In the genomic region with DNA sequence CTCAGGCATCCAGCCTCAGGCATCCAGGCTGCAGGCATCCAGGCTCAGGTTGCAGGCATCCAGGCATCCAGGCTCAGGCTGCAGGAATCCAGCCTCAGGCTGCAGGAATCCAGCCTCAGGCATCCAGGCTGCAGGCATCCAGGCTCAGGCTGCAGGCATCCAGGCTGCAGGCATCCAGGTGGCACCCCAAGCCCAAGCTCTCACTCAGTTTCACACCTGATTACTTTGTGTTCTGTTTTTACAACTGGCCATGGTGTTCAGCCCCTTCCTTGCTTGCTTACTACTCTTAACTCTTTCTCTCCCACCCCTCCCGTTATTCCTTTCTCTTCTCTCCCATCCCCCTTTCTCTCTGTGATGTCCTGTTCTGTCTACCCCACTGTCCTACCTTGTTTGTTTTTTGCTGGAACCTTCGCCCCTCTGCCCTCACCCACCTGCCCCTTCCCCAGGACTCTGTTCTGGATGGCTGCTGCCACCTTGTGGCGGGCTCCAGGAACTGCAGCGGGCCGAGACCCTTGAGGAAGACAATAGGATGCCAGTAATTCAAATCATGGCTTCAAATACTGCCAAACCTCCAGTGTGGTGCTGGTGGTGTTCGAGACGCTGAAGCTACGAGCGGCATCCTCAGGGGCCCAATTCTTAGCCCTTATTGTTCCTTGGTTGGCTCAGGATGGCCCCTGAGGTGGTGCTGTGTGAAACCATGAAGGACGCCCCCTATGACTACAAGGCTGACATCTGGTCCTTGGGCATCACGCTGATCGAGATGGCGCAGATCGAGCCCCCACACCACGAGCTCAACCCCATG, we compare ENCODE assay signal across 8 mouse cellular contexts. TPM values are rescaled to one million over a fixed set of nuclear protein-coding genes. Genes with fewer than 3 reads are reported as not detected.
DNase-seq lines count a peak whose midpoint lies in the region; ATAC-seq and TF ChIP-seq lines count a peak whose summit lies in the region.

No protein-coding gene starts in this region.

- H3K4me1 ChIP-seq in forebrain, postnatal 0 days (ENCODE audit: insufficient read depth) = peaks cover 5% of the 10 kb centered on the region; the same call in 1 of the 2 replicates
- peaks cover 5% of the 10 kb centered on the region for H3K4me1 ChIP-seq in hindbrain, embryonic 15.5 days (replicated peaks)
- no peaks in the 10 kb centered on the region for H3K4me1 ChIP-seq in midbrain, embryonic 11.5 days (ENCODE audit: control insufficient read depth, insufficient read depth, low read length)

- intact Hi-C loops in left cerebral cortex, postnatal 25 days (cut with DNase I) = loop anchor here (1.0 to 5.0 kb wide), 3 partner anchors 55 to 246 kb away; partner anchors contain the start of genes Efcab9 and Stk10

- H3K4me2 ChIP-seq in forebrain, postnatal 0 days (ENCODE audit: low read depth) = no peak overlapping the region
- no peak overlapping the region for H3K4me2 ChIP-seq in hindbrain, embryonic 15.5 days
- no peak overlapping the region for H3K4me2 ChIP-seq in midbrain, embryonic 11.5 days

- no peaks in the 10 kb centered on the region for H3K9me3 ChIP-seq in forebrain, postnatal 0 days (ENCODE audit: low read length)
- H3K9me3 ChIP-seq in hindbrain, embryonic 15.5 days = no peaks in the 10 kb centered on the region
- no peaks in the 10 kb centered on the region for H3K9me3 ChIP-seq in midbrain, embryonic 11.5 days (ENCODE audit: control insufficient read depth, low read length)

- 31% methylated on average over 15 of the region's 15 CpGs for WGBS in forebrain, postnatal 0 days
- 25% methylated on average over 15 of the region's 15 CpGs for WGBS in hindbrain, embryonic 15.5 days
- WGBS in midbrain, embryonic 11.5 days = 33% methylated on average over 15 of the region's 15 CpGs

- no peaks in the 10 kb centered on the region for H3K27me3 ChIP-seq in forebrain, postnatal 0 days (ENCODE audit: insufficient read depth, low read length)
- H3K27me3 ChIP-seq in hindbrain, embryonic 15.5 days = no peaks in the 10 kb centered on the region
- H3K27me3 ChIP-seq in midbrain, embryonic 11.5 days (ENCODE audit: control insufficient read depth, insufficient read depth, low read length) = no peaks in the 10 kb centered on the region

- TF ChIP-seq CTCF in forebrain, postnatal 0 days (IDR thresholded peaks at IDR 0.05; ENCODE audit: low read depth) = peak; percentile 98

- H3K9ac ChIP-seq in forebrain, postnatal 0 days = peak overlapping the region; percentile 4; the same call in 1 of the 2 replicates
- H3K9ac ChIP-seq in hindbrain, embryonic 15.5 days = peak overlapping the region; percentile 38
- H3K9ac ChIP-seq in midbrain, embryonic 11.5 days (ENCODE audit: low read length) = peak overlapping the region; percentile 42; the same call in 1 of the 2 replicates

- no peaks in the 10 kb centered on the region for H3K36me3 ChIP-seq in forebrain, postnatal 0 days (ENCODE audit: insufficient read depth)
- H3K36me3 ChIP-seq in hindbrain, embryonic 15.5 days = no peaks in the 10 kb centered on the region
- H3K36me3 ChIP-seq in midbrain, embryonic 11.5 days (ENCODE audit: control insufficient read depth, insufficient read depth, low read length) = no peaks in the 10 kb centered on the region

- no peak overlapping the region for H3K27ac ChIP-seq in forebrain, postnatal 0 days (ENCODE audit: low read depth, low read length)
- no peak overlapping the region for H3K27ac ChIP-seq in hindbrain, embryonic 15.5 days (replicated peaks)
- H3K27ac ChIP-seq in midbrain, embryonic 11.5 days (ENCODE audit: low read depth, low read length) = no peak overlapping the region

- peak; percentile 58 for ATAC-seq in forebrain, postnatal 0 days
- 0 out of 2 replicates have a peak, but pooled peaks have one; percentile 15 for ATAC-seq in hindbrain, embryonic 15.5 days (ENCODE audit: low FRiP score, low read depth)
- peak; percentile 69 for ATAC-seq in midbrain, embryonic 11.5 days (ENCODE audit: low FRiP score)

- no peak overlapping the region for H3K4me3 ChIP-seq in forebrain, postnatal 0 days (ENCODE audit: low read depth, low read length)
- H3K4me3 ChIP-seq in hindbrain, embryonic 15.5 days = no peak overlapping the region
- H3K4me3 ChIP-seq in midbrain, embryonic 11.5 days (ENCODE audit: low read depth, low read length) = no peak overlapping the region

- peak; percentile 73 for DNase-seq in gastrocnemius, adult 18-20 months (ENCODE audit: low spot score)
- DNase-seq in gastrocnemius, postnatal 25 days = no peak
- peak; percentile 85 for DNase-seq in cerebellum, adult 8-10 months
- peak; percentile 89 for DNase-seq in forebrain, postnatal 0 days
- peak; percentile 63 to 67 for DNase-seq in left cerebral cortex, postnatal 25 days (ENCODE audit: low spot score in 2 of 2)
- peak; percentile 98 for DNase-seq in midbrain, embryonic 11.5 days (ENCODE audit: low spot score, missing footprints)
- peak; percentile 65 to 82 for DNase-seq in spleen, adult 18-20 months

RNA-seq across cellular contexts. Expression of gene Fbxw11, which starts 54.2 kb away (rescaled TPM):
- 10 to 100 TPM; 55.5 to 66.3 TPM for total RNA-seq in gastrocnemius, adult 18-20 months (2021)
- 10 to 100 TPM; 41.5 to 52.7 TPM for total RNA-seq in gastrocnemius, postnatal 25 days (2021)
- total RNA-seq in forebrain, postnatal 0 days (2014; rRNA removed) = 147 and 161 TPM in 2 replicates
- 85.9 and 110 TPM in 2 replicates for polyA plus RNA-seq in forebrain, postnatal 0 days (2015; fragmentation: Nextera tagmentation; extraction: Ambion mirVana)
- 115 and 117 TPM in 2 replicates for polyA plus RNA-seq in hindbrain, embryonic 15.5 days (2015; fragmentation: Nextera tagmentation; extraction: Ambion mirVana)
- 100 to 1,000 TPM; 120 to 127 TPM for total RNA-seq in left cerebral cortex, postnatal 25 days (2021)
- polyA plus RNA-seq in midbrain, embryonic 11.5 days (2014; fragmentation: Nextera tagmentation; extraction: Ambion mirVana) = 104 TPM in 2 replicates

RNA-seq across cellular contexts. Expression of gene Stk10, which starts 55.2 kb away (rescaled TPM):
- 1 to 10 TPM; 2.2 to 4.4 TPM for total RNA-seq in gastrocnemius, adult 18-20 months (2021)
- 1 to 10 TPM; 2.6 to 3.2 TPM for total RNA-seq in gastrocnemius, postnatal 25 days (2021)
- total RNA-seq in forebrain, postnatal 0 days (2014; rRNA removed) = 2.0 and 2.3 TPM in 2 replicates
- polyA plus RNA-seq in forebrain, postnatal 0 days (2015; fragmentation: Nextera tagmentation; extraction: Ambion mirVana) = 0.90 and 0.97 TPM in 2 replicates
- 2.0 and 2.8 TPM in 2 replicates for polyA plus RNA-seq in hindbrain, embryonic 15.5 days (2015; fragmentation: Nextera tagmentation; extraction: Ambion mirVana)
- 1 to 10 TPM; 5.5 to 6.6 TPM for total RNA-seq in left cerebral cortex, postnatal 25 days (2021)
- 0.58 and 0.67 TPM in 2 replicates for polyA plus RNA-seq in midbrain, embryonic 11.5 days (2014; fragmentation: Nextera tagmentation; extraction: Ambion mirVana)

RNA-seq across cellular contexts. Expression of gene Efcab9, which starts 56.4 kb away (rescaled TPM):
- 1 to 10 TPM; 1.8 to 2.6 TPM for total RNA-seq in gastrocnemius, adult 18-20 months (2021)
- 1 to 10 TPM in 1 of 2 experiments, under 1 TPM in 1; 0.75 to 1.0 TPM for total RNA-seq in gastrocnemius, postnatal 25 days (2021)
- not detected in 2 replicates for total RNA-seq in forebrain, postnatal 0 days (2014; rRNA removed)
- 0.22 TPM in 1 of 2 replicates, not detected in the other for polyA plus RNA-seq in forebrain, postnatal 0 days (2015; fragmentation: Nextera tagmentation; extraction: Ambion mirVana)
- 0.25 and 0.63 TPM in 2 replicates for polyA plus RNA-seq in hindbrain, embryonic 15.5 days (2015; fragmentation: Nextera tagmentation; extraction: Ambion mirVana)
- 1 to 10 TPM; 1.6 to 1.7 TPM for total RNA-seq in left cerebral cortex, postnatal 25 days (2021)
- 0.23 TPM in 1 of 2 replicates, not detected in the other for polyA plus RNA-seq in midbrain, embryonic 11.5 days (2014; fragmentation: Nextera tagmentation; extraction: Ambion mirVana)

Comparison
In these comparisons a context has a peak if more than half of its experiments do, and no peak if none do; other contexts are left out.
1. ATAC-seq: peak in every context shown above with its lines; median percentile 69 in midbrain, embryonic 11.5 days; 58 in forebrain, postnatal 0 days; 15 in hindbrain, embryonic 15.5 days.